Comparison of ENCODE assay signal across 30 mouse cellular contexts in the genomic region with DNA sequence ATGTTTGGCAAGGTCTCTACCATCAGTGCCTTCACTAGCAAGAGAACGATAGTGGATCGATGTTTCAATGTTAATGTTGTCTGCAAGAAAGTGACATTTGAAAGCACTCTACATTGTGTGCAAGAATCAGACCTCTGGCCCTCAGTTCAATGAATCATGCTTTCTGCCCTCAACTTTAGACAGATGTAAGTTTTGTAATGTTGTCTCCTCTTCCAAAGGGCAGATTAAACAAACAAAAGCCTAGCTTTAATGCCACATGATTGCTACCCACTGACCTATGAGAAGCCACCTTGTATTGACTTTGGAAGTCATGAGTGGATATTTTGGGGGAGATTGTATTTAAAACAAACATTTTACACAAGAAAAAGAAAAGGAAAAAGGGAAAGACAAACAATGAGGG.
DNase-seq lines count a peak whose midpoint lies in the region; ATAC-seq and TF ChIP-seq lines count a peak whose summit lies in the region.
"Had no signal": no experiment of that assay in that cellular context is flagged by ENCODE, and none has a peak within 500 bp of the region (broad histone marks: within the 10 kb centered on the region; RNA-seq: fewer than 3 reads in every experiment).

No protein-coding gene starts in this region.

- no peak for TF ChIP-seq CTCF in kidney, adult 2 months (conservative IDR thresholded peaks at IDR 0.05; ENCODE audit: insufficient read depth, insufficient read length, low read depth, low read length)
- TF ChIP-seq CTCF in midbrain, postnatal 0 days (IDR thresholded peaks at IDR 0.05): no peak

- H3K27me3 ChIP-seq in kidney, embryonic 14.5 days (ENCODE audit: control insufficient read depth, insufficient read depth, low read length): no peaks in the 10 kb centered on the region
- H3K27me3 ChIP-seq in kidney, adult 2 months (replicated peaks; ENCODE audit: control insufficient read depth, insufficient read depth, low read length): no peaks in the 10 kb centered on the region
- no peaks in the 10 kb centered on the region for H3K27me3 ChIP-seq in liver, embryonic 11.5 days (replicated peaks; ENCODE audit: control insufficient read depth, insufficient read depth, low read length)
- H3K27me3 ChIP-seq in liver, embryonic 16.5 days (ENCODE audit: control insufficient read depth, insufficient read depth, low read depth, low read length): no peaks in the 10 kb centered on the region
- H3K27me3 ChIP-seq in midbrain, postnatal 0 days (ENCODE audit: insufficient read depth, low read length): no peaks in the 10 kb centered on the region
- H3K27me3 ChIP-seq: CH12.LX; embryonic facial prominence, embryonic 13.5 days; forebrain, embryonic 15.5 days; heart, embryonic 12.5 days; midbrain, embryonic 12.5 days; neural tube, embryonic 13.5 days had no signal

- no peak overlapping the region for H3K27ac ChIP-seq in kidney, embryonic 14.5 days (ENCODE audit: low read depth, low read length)
- H3K27ac ChIP-seq in kidney, adult 2 months (ENCODE audit: insufficient read depth, low read depth, low read length): no peak overlapping the region
- H3K27ac ChIP-seq in liver, embryonic 11.5 days (ENCODE audit: low read depth, low read length): no peak overlapping the region
- H3K27ac ChIP-seq in liver, embryonic 16.5 days (ENCODE audit: low read length): no peak overlapping the region
- H3K27ac ChIP-seq in midbrain, postnatal 0 days (ENCODE audit: low read depth, low read length): no peak overlapping the region
- H3K27ac ChIP-seq: embryonic facial prominence, embryonic 13.5 days; forebrain, embryonic 10.5 days; forebrain, embryonic 15.5 days; hindbrain, embryonic 14.5 days; kidney, postnatal 0 days; midbrain, embryonic 12.5 days; neural tube, embryonic 13.5 days had no signal

- DNase-seq in adrenal gland, adult 2 months: peak; percentile 10
- DNase-seq in adrenal gland, adult 18-20 months (ENCODE audit: low spot score in 2 of 2): no peak
- no peak for DNase-seq in kidney, adult 2 months
- no peak for DNase-seq in liver, embryonic 11.5 days (ENCODE audit: low spot score)
- no peak for DNase-seq in midbrain, postnatal 0 days (ENCODE audit: low spot score)
- DNase-seq in left cerebral cortex, adult 11 months (ENCODE audit: low spot score): no peak
- DNase-seq: adrenal gland, postnatal 36 days; cerebellum, adult 2 months; cerebellum, postnatal 14 days; gastrocnemius, postnatal 25 days; heart, adult 18-20 months; heart, postnatal 4 days; kidney, adult 11 months; layer of hippocampus, postnatal 36 days; lung, postnatal 14 days; right cerebral cortex, postnatal 4 days; thymus, adult 2 months; thymus, postnatal 36 days had no signal

- no peak overlapping the region for H3K9ac ChIP-seq in kidney, embryonic 14.5 days (ENCODE audit: low read depth, low read length)
- H3K9ac ChIP-seq in liver, embryonic 11.5 days (ENCODE audit: low read depth, low read length): no peak overlapping the region
- H3K9ac ChIP-seq in liver, embryonic 16.5 days (ENCODE audit: low read depth, low read length): no peak overlapping the region
- no peak overlapping the region for H3K9ac ChIP-seq in midbrain, postnatal 0 days (replicated peaks; ENCODE audit: low read length, poor library complexity, severe bottlenecking)
- H3K9ac ChIP-seq: embryonic facial prominence, embryonic 13.5 days; forebrain, embryonic 15.5 days; heart, embryonic 12.5 days; hindbrain, embryonic 14.5 days; midbrain, embryonic 12.5 days; neural tube, embryonic 13.5 days had no signal

- 23% methylated on average over 2 of the region's 2 CpGs for WGBS in kidney, embryonic 14.5 days
- 31% methylated on average over 2 of the region's 2 CpGs for WGBS in kidney, adult 2 months
- 73% methylated on average over 2 of the region's 2 CpGs for WGBS in liver, embryonic 11.5 days
- 64% methylated on average over 2 of the region's 2 CpGs for WGBS in liver, embryonic 16.5 days (ENCODE audit: insufficient replicate concordance)
- 86% methylated on average over 2 of the region's 2 CpGs for WGBS in midbrain, postnatal 0 days

- ATAC-seq in kidney, embryonic 14.5 days (ENCODE audit: low FRiP score, low TSS enrichment): 0 out of 2 replicates have a peak, but pooled peaks have one; percentile 49
- ATAC-seq in liver, embryonic 11.5 days (replicated peaks; ENCODE audit: low FRiP score): peak; percentile 36
- ATAC-seq in liver, embryonic 16.5 days (ENCODE audit: low read depth): peak; percentile 95
- ATAC-seq in midbrain, postnatal 0 days (ENCODE audit: low FRiP score): no peak
- ATAC-seq: activated CD4-positive, CD25-positive, alpha-beta regulatory T cell, adult 4 months; forebrain, embryonic 15.5 days had no signal

- no peak overlapping the region for H3K4me2 ChIP-seq in kidney, embryonic 14.5 days (replicated peaks; ENCODE audit: low read depth, low read length)
- no peak overlapping the region for H3K4me2 ChIP-seq in liver, embryonic 11.5 days
- H3K4me2 ChIP-seq in liver, embryonic 16.5 days (ENCODE audit: low read depth, low read length): no peak overlapping the region
- no peak overlapping the region for H3K4me2 ChIP-seq in midbrain, postnatal 0 days (ENCODE audit: low read depth, low read length, poor library complexity, severe bottlenecking)
- H3K4me2 ChIP-seq: embryonic facial prominence, embryonic 13.5 days; forebrain, embryonic 15.5 days; heart, embryonic 12.5 days; hindbrain, embryonic 14.5 days; midbrain, embryonic 12.5 days; neural tube, embryonic 13.5 days had no signal

- no peaks in the 10 kb centered on the region for H3K9me3 ChIP-seq in kidney, embryonic 14.5 days (ENCODE audit: control insufficient read depth, low read length)
- H3K9me3 ChIP-seq in liver, embryonic 11.5 days (ENCODE audit: control insufficient read depth, low read length): no peaks in the 10 kb centered on the region
- H3K9me3 ChIP-seq in liver, embryonic 16.5 days (replicated peaks; ENCODE audit: control insufficient read depth, low read length): no peaks in the 10 kb centered on the region
- H3K9me3 ChIP-seq in midbrain, postnatal 0 days (ENCODE audit: low read length): no peaks in the 10 kb centered on the region
- H3K9me3 ChIP-seq: embryonic facial prominence, embryonic 13.5 days; forebrain, embryonic 10.5 days; forebrain, embryonic 15.5 days; heart, embryonic 12.5 days; midbrain, embryonic 12.5 days; neural tube, embryonic 13.5 days had no signal

- no peak for TF ChIP-seq POLR2A in kidney, adult 2 months (IDR thresholded peaks at IDR 0.05; ENCODE audit: low read depth, low read length)

- no peaks in the 10 kb centered on the region for H3K4me1 ChIP-seq in kidney, embryonic 14.5 days (ENCODE audit: control insufficient read depth, insufficient read depth, low read length)
- H3K4me1 ChIP-seq in kidney, adult 2 months (ENCODE audit: control insufficient read depth, insufficient read depth, low read length): no peaks in the 10 kb centered on the region
- H3K4me1 ChIP-seq in liver, embryonic 11.5 days (replicated peaks; ENCODE audit: control insufficient read depth, insufficient read depth, low read length): no peaks in the 10 kb centered on the region
- H3K4me1 ChIP-seq in liver, embryonic 16.5 days (ENCODE audit: control insufficient read depth, low read depth, low read length): no peaks in the 10 kb centered on the region
- H3K4me1 ChIP-seq in midbrain, postnatal 0 days (ENCODE audit: insufficient read depth, low read length): no peaks in the 10 kb centered on the region
- H3K4me1 ChIP-seq: embryonic facial prominence, embryonic 13.5 days; forebrain, embryonic 10.5 days; forebrain, embryonic 15.5 days; heart, embryonic 12.5 days; midbrain, embryonic 12.5 days; neural tube, embryonic 13.5 days had no signal

- H3K4me3 ChIP-seq in kidney, embryonic 14.5 days (ENCODE audit: low read length): no peak overlapping the region
- H3K4me3 ChIP-seq in kidney, adult 2 months (ENCODE audit: insufficient read depth, low read depth, low read length): no peak overlapping the region
- H3K4me3 ChIP-seq in liver, embryonic 11.5 days (ENCODE audit: low read depth, low read length): no peak overlapping the region
- H3K4me3 ChIP-seq in liver, embryonic 16.5 days (ENCODE audit: low read depth, low read length): no peak overlapping the region
- H3K4me3 ChIP-seq in midbrain, postnatal 0 days (ENCODE audit: low read depth, low read length): no peak overlapping the region
- H3K4me3 ChIP-seq: embryonic facial prominence, embryonic 13.5 days; forebrain, embryonic 10.5 days; forebrain, embryonic 15.5 days; heart, embryonic 12.5 days; midbrain, embryonic 12.5 days; neural tube, embryonic 13.5 days had no signal

- H3K36me3 ChIP-seq in kidney, embryonic 14.5 days (ENCODE audit: control insufficient read depth, insufficient read depth, low read length): no peaks in the 10 kb centered on the region
- no peaks in the 10 kb centered on the region for H3K36me3 ChIP-seq in kidney, adult 2 months (ENCODE audit: control insufficient read depth, insufficient read depth, low read length)
- no peaks in the 10 kb centered on the region for H3K36me3 ChIP-seq in liver, embryonic 11.5 days (ENCODE audit: control insufficient read depth, insufficient read depth, low read length)
- no peaks in the 10 kb centered on the region for H3K36me3 ChIP-seq in liver, embryonic 16.5 days (ENCODE audit: control insufficient read depth, insufficient read depth)
- no peaks in the 10 kb centered on the region for H3K36me3 ChIP-seq in midbrain, postnatal 0 days (ENCODE audit: insufficient read depth, low read length)
- H3K36me3 ChIP-seq: embryonic facial prominence, embryonic 13.5 days; forebrain, embryonic 10.5 days; forebrain, embryonic 15.5 days; heart, embryonic 12.5 days; midbrain, embryonic 12.5 days; neural tube, embryonic 13.5 days had no signal
